Mouse (Mus musculus) natural killer cell, adult 2 months (primary cell): ENCODE measurements at regions not wholly inside any gene's neighbourhood (a gene's known extent, or its start where the extent isn't known, plus 50 kb on each side); places are given as distances from the start of the nearest gene placed in this dataset.

ENCODE experiments used
- DNase-seq, 2 experiments: peaks; one replicate each; pipeline ENCODE4 v3.0.0; 2022; ENCODE audit warnings: low spot score in 2 of 2

DNA sequence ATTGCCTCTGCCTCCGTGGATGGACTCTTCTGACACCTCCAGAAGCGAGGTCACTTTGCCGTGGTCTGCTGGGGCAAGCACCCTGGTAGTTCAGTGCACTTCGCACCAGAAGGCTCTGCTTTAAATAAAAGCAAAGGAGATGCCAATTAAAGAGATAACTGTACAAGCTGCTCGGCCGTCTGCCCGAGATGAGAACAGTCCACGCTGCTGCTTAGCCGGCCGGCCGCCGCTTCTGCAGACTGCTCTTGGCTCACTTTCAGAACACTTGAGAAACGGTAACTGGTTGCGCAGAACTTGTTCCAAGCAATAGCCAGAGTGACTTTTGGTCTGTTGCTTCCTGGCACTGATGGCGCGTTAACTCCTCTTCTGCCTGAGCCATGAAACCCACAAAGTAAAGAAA lies 121.0 kb upstream of the Rreb1 start:
- peak; percentile 19 to 21 for DNase-seq

DNA sequence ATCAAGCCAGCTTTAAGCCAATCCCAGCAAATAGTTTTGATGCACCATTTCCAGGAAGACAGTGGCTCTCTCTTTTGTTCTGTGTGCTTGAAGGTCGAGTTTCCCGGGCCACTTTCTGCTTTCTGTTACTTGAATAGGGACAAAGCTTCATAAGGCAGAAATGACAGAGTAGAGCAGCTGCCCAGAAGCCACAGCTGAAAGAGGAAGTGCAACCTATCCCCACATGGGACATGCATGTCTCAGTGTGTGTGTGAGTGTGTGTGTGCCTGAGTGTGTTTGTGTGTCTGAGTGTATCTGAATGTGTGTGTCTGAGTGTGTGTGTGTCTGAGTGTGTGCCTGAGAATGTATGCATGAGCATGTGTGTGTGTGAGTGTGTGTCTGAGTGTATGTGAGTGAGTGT lies 120.2 kb upstream of the Rreb1 start:
- peak; percentile 34 to 74 for DNase-seq

DNA sequence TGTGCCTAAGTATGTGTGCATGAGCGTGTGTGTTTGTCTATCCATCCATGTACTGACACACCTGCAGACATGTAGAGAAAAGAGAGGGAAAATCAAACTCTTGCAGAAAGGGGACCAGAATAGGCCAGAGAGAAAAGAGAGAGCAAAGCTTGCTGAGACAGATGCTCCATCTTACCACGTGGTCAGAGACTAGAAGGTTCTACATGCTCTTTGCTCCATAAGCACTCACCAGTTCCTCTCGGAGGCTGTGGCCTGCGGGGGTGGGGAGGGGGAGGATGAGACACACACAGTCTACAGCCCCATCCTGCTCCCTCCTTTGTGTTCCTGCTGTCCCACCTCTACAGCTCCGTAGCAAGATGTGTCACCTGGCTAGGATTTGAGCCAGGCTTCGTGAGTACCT lies 119.7 kb upstream of the Rreb1 start:
- no peak for DNase-seq

DNA sequence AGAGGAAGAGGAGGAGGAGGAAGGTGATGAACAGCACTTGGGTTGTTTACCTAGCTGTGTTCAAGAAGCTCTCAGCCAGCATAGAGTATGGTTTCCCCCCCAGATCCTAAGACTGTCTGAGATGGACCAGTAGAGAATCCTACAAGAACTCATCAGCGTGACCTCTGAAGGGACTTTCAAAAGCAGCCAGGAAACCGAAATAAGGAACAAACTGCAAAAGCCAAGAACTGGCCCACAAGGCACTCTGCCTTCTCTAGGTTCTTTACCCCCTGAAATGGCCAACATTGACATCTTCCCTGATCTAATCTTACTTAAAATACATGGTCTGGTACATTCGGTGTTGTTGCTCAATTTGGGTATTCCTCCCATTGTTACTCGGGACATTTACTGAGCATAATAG lies 118.1 kb upstream of the Rreb1 start:
- no peak for DNase-seq

DNA sequence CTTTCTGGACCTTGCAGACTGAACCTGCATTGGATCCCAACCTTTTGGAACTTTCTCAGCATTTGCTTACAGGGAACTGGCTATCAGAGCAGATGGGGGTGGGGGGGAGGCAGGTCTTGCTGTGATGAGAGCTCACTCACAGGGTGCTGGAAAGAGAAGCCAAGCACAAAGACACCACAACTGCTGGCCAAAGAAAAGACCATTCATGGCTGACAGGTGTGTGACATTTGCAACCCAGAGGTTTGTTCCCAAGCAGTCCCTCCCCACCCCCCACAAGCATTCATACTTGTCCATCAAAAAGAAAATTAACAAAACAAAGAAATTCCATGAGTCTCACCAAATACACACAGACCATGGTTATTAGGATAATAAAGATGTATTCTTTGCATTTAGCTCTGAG lies 117.5 kb upstream of the Rreb1 start:
- DNase-seq, result no peak

DNA sequence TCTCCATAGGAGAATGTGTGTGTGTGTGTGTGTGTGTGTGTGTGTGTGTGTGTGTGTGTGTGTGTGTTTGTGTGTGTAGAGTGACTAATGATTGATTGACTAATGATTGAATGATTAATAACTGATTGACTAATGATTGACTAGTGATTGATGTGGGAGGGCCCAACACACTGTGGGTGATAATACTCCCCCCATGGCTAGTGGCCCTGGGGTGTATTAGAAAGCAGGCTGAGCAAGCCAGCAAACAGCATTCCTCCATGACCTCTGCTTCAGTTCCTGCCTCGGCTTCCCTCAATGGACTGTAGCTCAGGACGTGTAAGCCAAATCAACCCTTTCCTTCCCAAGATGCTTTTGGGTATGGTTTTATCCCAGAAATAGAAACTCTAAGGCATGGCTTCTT lies 114.1 kb upstream of the Rreb1 start:
- no peak for DNase-seq

DNA sequence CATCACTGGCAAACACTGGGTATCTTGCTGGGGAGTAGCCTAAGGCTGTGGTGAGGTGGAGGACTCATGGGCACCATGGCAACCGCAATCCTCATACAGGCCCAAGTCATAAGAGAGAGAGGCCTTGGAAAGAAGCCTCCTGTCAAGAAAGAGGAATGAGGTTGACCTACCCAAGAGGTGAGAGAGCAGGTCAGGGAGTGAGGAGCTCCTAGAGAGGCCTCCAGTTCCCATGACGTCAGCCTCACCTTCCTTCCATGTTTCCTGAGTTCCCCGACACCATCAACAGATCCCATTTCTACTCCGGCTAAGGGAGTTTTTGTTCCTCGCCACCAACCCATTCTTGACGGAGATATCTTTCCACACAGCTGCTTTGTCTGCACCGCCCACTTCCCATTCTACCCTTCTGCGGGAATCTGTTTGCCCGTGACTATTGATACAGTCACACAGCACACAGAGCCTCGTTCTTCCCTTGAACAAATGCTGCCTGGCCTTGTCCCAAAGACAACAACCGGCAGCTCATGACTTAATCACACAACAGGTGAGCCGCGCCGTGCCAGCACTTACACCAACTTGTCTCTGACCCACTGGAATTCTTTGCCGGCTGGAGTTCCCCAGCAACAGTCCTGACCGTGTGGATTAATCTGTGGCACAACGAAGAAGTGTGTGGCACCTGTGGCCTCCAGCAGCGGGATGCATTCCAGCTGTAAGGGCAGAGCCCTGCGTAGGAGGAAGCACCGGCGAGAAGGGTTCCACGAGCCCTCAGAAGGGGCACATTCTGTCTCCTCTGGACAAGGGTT lies 111.8 kb upstream of the Rreb1 start:
- no peak for DNase-seq

DNA sequence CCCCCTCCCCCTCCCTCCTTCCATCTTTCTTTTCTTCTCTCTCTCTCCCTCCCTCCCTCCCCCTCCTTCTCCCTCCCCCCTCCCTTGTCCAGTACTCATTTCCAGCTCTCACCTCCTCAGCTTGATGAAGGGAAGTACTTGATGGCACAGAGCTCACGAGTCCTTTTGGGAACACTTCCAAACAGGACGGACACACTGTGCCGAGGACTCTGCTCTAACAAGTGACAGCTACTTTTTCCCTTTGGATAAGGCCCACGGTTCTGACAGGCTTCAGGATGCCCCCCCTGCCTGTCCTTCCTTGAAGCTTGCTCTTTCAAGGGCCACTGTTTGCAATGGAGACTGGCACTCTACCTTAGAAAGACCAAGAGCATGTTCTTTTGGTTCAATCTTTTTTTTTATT lies 110.8 kb upstream of the Rreb1 start:
- DNase-seq, result no peak

DNA sequence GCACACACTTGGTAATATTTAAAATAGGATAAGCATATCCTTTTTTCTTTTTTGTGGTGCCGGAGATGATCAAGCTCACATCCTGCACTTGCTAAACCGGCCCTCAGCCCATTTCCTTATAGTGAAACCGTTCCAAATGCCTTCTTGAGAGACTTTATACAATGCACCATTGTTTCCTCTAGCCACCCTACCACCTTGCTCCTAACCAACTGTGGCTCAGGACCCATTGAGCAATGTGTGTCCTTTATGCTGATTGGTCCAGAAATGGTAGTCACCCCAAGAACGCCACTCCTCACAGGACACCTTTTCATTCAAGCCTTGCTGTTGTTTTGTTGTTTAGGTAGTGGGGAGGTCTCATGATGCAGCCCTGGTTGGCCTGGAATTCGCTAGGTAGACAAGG lies 110.3 kb upstream of the Rreb1 start:
- DNase-seq, result no peak

DNA sequence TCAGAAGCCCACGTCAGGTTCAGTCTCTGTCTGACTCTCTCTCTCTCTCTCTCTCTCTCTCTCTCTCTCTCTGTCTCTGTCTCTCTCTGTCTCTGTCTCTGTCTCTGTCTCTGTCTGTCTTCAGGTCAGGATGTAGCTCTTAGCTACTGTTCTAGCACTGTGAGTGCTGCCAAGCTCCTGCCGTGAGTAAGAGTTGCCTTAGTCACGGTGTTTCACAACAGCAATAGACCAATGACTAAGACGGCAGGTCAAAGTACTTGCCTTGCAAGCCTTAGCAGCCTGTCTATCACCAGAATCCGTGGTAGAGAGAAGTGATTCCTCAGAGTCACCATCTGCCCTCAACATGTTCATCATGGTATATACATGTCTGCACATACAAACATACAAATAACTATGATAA lies 107.1 kb upstream of the Rreb1 start:
- no peak for DNase-seq

DNA sequence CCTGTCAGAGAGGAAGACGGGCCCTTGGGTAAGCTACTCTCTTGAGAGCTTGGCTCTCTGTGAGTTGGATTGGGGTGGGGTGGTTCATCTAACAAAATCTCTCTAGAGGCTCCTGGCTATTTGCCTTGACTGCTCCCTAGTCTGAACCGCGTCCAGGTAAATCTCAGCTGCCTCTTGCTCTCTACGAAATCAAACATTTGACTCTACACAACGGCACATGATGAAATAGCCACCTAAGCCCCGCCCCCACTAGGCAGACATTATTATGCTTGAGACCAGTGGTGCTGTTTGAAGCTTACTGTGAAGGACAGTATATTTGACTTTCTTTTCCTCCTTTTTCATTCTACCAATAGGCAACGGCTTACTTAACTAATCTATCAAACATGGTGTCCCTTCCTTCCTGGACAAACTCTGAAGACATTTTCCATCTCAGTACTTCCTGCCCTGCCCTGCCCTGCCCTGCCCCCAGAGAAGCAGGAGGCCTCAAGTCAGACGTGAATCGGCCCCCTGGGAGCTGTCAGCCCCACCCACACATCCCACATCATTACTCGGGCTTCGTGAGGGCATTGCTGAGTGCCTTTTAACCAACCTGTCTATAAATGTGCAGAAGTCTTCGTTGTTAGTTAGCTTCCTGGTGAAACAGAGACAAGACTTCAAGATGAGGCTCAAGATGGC lies 103.4 kb upstream of the Rreb1 start:
- DNase-seq, result peak in 1 of 2 experiments; percentile 52

DNA sequence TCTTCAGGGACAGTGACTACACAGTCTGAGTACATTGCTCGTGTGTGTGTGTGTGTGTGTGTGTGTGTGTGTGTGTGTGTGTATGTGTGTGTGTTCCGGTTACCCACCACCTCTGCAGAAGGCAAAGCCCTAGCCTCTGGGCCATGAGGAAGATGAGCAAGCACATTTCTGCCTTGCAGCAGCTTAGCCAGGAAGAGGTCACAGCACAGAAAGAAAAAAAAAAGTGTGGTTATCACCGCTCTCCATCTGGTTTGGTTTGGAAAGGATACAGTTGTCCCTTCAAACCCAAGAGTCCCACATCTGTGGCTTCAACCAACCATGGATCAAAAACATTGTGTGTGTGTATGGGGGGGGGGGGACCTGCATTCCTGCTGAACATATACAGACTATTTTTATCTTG lies 102.5 kb upstream of the Rreb1 start:
- no peak for DNase-seq

DNA sequence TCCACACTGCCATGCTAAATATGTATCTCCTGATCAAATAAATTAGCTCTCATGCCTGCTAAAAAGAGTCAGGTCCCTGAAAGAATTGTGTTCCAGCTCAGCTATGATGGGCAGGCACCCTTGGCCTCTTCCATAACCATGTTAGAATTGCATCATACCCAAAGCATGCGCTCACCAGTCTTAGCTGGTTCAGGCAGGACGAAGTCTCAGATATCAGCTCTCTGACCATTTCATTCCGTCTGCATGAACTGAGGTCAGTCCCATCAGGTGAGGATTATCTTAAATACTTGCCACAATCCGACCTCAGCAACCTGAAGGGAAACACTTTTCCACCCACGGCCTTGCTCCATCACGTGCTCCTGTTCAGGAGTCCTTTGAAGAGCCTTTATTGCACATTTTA lies 101.3 kb upstream of the Rreb1 start:
- DNase-seq, result no peak

DNA sequence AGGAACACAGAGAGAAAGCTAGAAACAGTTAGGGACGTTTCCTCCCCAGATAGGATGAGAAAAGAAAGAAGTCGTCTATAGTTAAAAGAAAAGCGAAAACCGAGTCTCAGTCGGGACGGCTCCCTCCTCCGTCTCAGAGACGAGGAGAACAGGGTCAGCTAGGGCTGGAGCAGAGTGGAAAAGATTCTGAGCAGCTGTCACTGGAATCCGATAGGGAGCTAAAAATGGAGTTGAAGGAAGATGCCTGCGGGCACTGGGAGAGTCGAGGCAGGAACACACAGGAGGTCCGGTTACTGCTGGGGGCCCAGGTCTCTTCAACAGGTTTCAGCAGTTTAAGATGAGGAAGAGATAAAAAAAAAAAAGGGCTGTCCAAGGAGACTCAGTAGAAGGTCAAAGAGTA lies 99.9 kb upstream of the Rreb1 start:
- no peak for DNase-seq

DNA sequence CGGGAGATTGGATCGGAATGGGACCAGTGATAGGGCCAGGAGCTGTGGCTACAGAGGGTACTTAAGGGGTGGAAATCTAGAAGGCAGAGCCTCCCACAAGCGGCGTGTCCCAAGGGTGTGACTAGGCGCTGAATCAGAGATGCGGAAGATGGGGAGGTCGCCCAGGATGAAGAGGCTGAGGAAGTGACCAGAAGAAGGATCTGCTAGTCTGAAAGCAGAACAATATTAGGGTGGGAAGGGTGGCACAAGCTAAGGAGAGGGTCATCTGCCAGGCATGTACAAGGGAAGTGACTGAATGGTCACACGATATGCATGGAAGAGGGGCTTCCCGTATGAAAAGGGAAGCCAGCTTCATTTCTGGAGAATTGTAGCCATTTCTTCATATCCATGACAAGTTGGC lies 99.4 kb upstream of the Rreb1 start:
- DNase-seq, result no peak

DNA sequence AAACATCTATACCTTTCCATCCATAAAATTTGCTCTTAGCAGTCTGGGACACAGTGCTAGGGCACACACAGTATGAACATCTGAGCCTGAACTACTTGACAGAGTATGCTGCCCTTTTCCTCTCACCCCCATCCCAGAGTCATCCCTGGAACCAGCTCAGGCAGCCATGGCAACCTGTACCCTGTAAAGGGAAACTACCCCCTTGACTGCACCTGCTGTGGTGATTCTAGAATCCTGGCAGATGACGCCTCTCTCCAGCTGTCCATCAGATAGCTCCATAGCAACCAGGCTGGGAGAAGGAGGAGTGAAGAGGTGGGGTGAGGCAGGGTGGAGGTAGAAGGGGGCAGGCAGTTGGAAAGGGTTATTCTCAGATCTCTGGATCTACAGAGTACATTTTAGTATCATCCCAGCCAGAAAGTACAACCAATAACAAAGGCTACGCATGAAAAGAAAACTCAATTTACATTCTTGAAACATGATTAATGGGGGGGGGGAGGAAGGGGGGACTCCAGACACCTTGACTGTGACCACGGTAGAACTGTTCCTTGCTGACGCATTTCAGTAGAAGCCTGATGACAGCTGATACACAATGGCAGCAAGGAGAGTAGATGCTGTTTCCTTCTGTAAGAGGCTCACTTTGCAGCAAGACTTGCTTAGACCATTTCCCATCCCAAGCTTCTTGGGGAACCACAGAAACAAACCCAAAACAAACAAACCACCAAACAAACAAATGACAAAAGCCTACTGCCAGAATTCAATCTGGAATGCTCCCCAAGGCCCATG lies 97.2 kb upstream of the Rreb1 start:
- no peak for DNase-seq

DNA sequence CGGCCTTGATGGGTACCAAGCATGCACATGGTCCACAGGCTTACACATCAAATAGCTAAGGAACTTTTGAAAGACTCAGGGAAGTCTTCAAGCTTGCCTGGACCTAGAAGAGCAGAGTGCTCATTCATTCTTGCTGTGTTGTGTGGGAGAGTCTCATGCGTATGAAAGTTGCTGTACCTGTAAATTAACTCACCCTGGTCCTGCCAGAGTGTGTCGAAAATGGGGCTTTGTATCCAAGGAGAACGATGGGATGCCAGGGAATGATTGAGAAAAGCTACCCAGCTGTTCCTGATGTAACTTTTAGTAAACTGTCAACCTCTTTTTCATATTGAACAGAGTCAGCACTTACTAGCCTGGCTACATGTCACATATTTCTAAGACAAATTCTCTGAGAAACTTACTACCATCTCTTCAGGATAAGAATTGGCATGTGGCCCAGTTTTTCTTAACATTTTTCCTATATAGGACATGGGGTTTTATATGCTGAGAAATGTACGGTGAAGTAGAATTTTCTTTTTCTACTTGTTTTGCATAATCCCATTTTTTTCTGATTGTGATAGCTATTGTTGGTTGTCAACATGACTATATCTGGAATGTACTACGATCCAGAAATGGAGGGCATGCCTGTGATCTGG lies 95.0 kb upstream of the Rreb1 start:
- no peak for DNase-seq

DNA sequence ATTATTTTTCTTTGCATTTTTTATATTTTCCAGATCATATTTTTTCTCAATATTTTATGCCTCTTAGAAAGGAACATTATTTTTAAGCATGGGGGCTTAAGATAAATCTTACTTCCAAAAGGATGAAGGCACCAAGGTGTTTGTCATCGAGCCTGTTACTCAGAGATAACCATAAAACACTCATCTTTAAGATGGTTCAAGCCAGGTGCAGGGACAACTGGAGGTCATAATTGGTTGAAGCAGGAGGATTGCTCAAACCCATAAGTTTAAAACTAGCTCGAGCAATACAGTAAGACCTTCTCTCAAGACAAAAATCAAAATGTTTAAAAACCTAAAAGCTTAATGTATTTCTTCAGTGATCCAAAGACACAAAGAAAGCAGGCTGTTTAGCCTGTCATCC lies 92.6 kb upstream of the Rreb1 start:
- DNase-seq, result no peak

DNA sequence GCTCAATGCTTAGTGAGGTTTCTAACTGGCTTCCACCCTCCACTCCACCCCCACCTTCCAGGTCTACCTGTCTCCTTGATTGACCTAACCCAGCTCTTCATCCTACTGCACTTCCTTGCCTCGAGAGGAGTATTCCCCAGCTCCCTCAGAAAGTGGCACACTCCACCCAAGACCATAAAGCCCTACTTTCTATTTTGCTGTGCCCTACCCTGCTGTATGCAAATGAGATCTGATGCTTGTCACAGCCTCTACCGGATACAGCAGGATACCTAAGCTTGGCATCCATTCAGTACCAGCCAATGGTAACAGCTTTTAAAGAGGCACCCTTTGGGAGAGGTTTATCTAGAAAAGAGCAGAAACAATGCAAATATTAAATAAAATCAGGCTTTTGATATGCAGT lies 92.1 kb upstream of the Rreb1 start:
- no peak for DNase-seq

DNA sequence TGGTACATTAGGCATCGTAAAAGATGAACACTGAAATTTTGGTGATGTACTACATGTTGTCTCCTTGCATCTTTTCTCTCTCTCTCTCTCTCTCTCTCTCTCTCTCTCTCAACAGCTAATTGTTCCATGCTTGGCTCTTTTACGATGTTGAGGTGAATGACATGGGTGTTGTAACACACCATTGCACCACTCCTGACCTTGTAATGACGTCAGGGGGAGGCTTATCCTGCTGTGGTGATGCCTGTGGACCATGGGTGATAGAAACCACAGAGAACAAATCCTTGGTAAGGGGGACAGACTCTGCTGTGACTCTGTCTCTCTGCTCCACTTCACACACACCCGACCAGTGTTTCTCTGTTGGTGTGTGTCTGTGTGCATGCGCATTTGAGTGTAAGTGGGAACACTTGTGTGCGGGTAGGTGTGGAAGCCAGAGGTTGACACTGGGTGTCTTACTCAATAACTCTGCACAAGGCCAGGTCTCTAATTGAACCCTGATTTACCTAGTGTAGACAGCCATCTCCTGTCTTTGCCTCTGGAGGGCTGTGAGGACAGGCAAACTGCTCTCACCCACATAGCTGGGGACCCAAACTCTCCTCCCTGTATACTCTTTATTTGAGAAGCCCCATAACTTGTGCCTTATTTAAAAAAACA lies 88.9 kb upstream of the Rreb1 start:
- DNase-seq, result no peak

DNA sequence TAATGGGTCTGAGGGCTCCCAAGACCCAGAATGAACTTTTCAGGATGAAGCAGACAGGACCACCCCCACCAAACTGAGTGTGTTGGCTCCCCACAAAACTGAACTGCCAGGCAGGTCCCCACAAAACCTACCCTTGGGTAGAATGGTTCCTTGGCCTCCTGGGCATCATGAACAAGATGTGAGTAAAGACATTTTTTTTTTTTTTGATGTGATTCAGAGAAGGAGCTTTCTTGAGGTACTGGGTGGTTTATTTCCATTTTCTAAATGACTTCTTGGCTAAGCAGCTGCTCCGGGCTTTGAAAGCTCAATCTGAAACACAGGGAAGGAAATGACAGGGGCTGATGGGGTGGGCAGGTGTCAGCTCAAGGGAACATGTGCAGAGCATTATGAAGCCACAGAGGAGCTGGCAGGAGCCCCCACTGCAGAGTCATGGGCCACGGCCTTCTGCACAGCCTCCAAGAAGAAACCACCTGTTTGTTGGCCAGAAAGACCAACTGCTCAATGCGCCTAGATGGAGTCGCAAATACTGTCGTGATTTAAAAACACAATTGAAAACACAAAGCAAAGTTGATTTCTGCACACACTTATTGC lies 86.2 kb upstream of the Rreb1 start:
- DNase-seq, result no peak

DNA sequence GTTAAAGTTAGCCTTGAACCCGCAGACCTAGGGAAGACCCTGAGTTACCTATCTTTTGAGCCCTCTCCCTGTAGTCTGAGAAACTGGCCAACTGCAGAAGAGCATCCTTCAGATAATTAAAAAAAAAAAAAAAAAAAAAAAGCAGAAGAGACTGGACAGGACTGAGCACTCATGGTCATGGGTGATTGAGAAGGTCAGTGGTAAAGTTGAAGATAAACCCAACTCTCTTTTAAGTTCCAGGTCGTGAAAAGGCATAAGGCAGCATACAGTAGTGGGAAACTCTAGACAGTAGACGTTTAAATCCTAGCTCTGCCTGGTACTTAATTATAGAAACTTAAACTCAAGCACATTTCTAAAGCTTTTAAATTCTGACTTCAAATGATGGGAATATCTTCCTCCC lies 84.6 kb upstream of the Rreb1 start:
- DNase-seq, result no peak
